Mouse (Mus musculus): ENCODE measurements around the gene Serpinb1a.

- TF ChIP-seq GATA1 (IDR thresholded peaks at IDR 0.05; ENCODE audit: borderline replicate concordance, low read length) (no peak), FLI1 (IDR thresholded peaks at IDR 0.05; ENCODE audit: low read length) (no peak)
These were observed 23.0 kb downstream of the Serpinb1a start for GRCm38 (mm10) chr13:32827951-32828350.

Measured in megakaryocyte, embryonic 14.5 days (primary cell).